Mouse (Mus musculus) CH12.LX (cell line): Measurements from ENCODE around the gene Pdlim3. TPM values are rescaled to one million over a fixed set of nuclear protein-coding genes. Genes with fewer than 3 reads are reported as not detected.

Source experiments
- DNase-seq: peaks from one replicate; pipeline ENCODE4 v3.0.0-alpha.2; 2013; ENCODE audit errors: extremely low read depth
- H3K27ac ChIP-seq: 2 replicates; pipeline ENCODE4 v1.5.1; 2012; ENCODE audit warnings: low read depth, mild to moderate bottlenecking, control low read depth, moderate library complexity; ENCODE audit not compliant: insufficient read depth
- H3K27me3 ChIP-seq: replicated peaks from 2 replicates; pipeline ENCODE3; 2012; ENCODE audit warnings: inconsistent platforms
- H3K36me3 ChIP-seq, 2 experiments: replicated peaks in 1 of 2; 2 replicates each; pipeline versions ENCODE3 to v1.6.1; 2012; ENCODE audit warnings: inconsistent platforms in 1 of 2, low read length in 1 of 2, mild to moderate bottlenecking in 1 of 2, mixed read lengths in 1 of 2, moderate library complexity in 1 of 2; ENCODE audit not compliant: control insufficient read depth in 1 of 2, insufficient read depth in 1 of 2
- H3K4me1 ChIP-seq, 2 experiments: 2 replicates each; pipeline ENCODE4 v1.6.1; 2012; ENCODE audit warnings: inconsistent platforms in 1 of 2, moderate library complexity in 1 of 2; ENCODE audit not compliant: insufficient read depth in 2 of 2, control insufficient read depth in 1 of 2
- H3K4me2 ChIP-seq: 2 replicates; pipeline ENCODE4 v1.6.1; 2012; ENCODE audit warnings: low read depth, mild to moderate bottlenecking, control low read depth; ENCODE audit not compliant: poor library complexity, insufficient read depth, severe bottlenecking
- H3K4me3 ChIP-seq, 3 experiments: fragments of 150-350 bp in 1 of 3; sonication (generic) in 1 of 3; replicated peaks in 1 of 3; 2 replicates each; pipeline versions ENCODE3 to v1.5.1; 2011 to 2012; ENCODE audit warnings: low read depth in 2 of 3, low read length in 2 of 3, mild to moderate bottlenecking in 2 of 3, moderate library complexity in 2 of 3, control low read depth in 1 of 3, improper control_type of control experiment in 1 of 3, inconsistent platforms in 1 of 3, mixed read lengths in 1 of 3; ENCODE audit not compliant: poor library complexity in 1 of 3
- H3K79me2 ChIP-seq: replicated peaks from 2 replicates; pipeline ENCODE4 v1.6.1; 2012; ENCODE audit warnings: mild to moderate bottlenecking, moderate library complexity; ENCODE audit not compliant: control insufficient read depth, poor library complexity, insufficient read depth, severe bottlenecking; ENCODE audit errors: extremely low read depth
- H3K9ac ChIP-seq: 2 replicates; pipeline ENCODE4 v1.6.1; 2012; ENCODE audit warnings: low read depth, mild to moderate bottlenecking, control low read depth, moderate library complexity; ENCODE audit not compliant: insufficient read depth
- H3K9me3 ChIP-seq: replicated peaks from 2 replicates; pipeline ENCODE3; 2012; ENCODE audit warnings: low read length, inconsistent platforms, mixed read lengths
- BHLHE40 ChIP-seq: IDR thresholded peaks from 2 replicates; pipeline ENCODE4 v1.6.1; 2011; ENCODE audit warnings: mild to moderate bottlenecking, low read depth, low read length, improper control_type of control experiment
- CHD1 ChIP-seq: IDR thresholded peaks from 2 replicates; pipeline ENCODE4 v1.6.1; 2012; ENCODE audit warnings: low read depth, low read length, improper control_type of control experiment, inconsistent platforms
- CHD2 ChIP-seq: IDR thresholded peaks from 2 replicates; pipeline ENCODE4 v1.6.1; 2011; ENCODE audit warnings: low read length, improper control_type of control experiment
- E2F4 ChIP-seq: IDR thresholded peaks from 2 replicates; pipeline ENCODE4 v1.6.1; 2011; ENCODE audit warnings: low read depth, low read length, improper control_type of control experiment; ENCODE audit not compliant: insufficient replicate concordance
- ELF1 ChIP-seq: IDR thresholded peaks from 2 replicates; pipeline ENCODE4 v1.6.1; 2014; ENCODE audit warnings: low read depth, mild to moderate bottlenecking, inconsistent platforms, low read length, improper control_type of control experiment
- EP300 ChIP-seq: IDR thresholded peaks from 2 replicates; pipeline ENCODE4 v1.6.1; 2011; ENCODE audit warnings: low read length, improper control_type of control experiment
- GABPA ChIP-seq: IDR thresholded peaks from 2 replicates; pipeline ENCODE4 v1.6.1; 2012; ENCODE audit warnings: low read depth, low read length, improper control_type of control experiment, inconsistent platforms; ENCODE audit not compliant: insufficient replicate concordance
- IRF4 ChIP-seq: IDR thresholded peaks from 2 replicates; pipeline ENCODE4 v1.6.1; 2014; ENCODE audit warnings: low read depth, mild to moderate bottlenecking, inconsistent platforms, low read length, improper control_type of control experiment
- JUN ChIP-seq: IDR thresholded peaks from 2 replicates; pipeline ENCODE4 v1.6.1; 2011; ENCODE audit warnings: low read depth, mild to moderate bottlenecking, low read length, improper control_type of control experiment, moderate library complexity; ENCODE audit not compliant: insufficient read depth
- KAT2A ChIP-seq: IDR thresholded peaks from 2 replicates; pipeline ENCODE4 v1.6.1; 2012; ENCODE audit warnings: low read length, improper control_type of control experiment, inconsistent platforms; ENCODE audit not compliant: insufficient replicate concordance
- MXI1 ChIP-seq: IDR thresholded peaks from 2 replicates; pipeline ENCODE4 v1.6.1; 2011; ENCODE audit warnings: mild to moderate bottlenecking, low read depth, low read length, improper control_type of control experiment
- MYC ChIP-seq: IDR thresholded peaks from 2 replicates; pipeline ENCODE4 v1.6.1; 2011; ENCODE audit warnings: low read depth, mild to moderate bottlenecking, improper control_type of control experiment, low read length
- NELFE ChIP-seq: IDR thresholded peaks from 2 replicates; pipeline ENCODE4 v1.6.1; 2011; ENCODE audit warnings: low read depth, low read length, improper control_type of control experiment
- POLR2A ChIP-seq: IDR thresholded peaks from 2 replicates; pipeline ENCODE4 v1.6.1; 2011; ENCODE audit warnings: low read depth, mild to moderate bottlenecking, improper control_type of control experiment, low read length
- POLR2AphosphoS2 ChIP-seq: IDR thresholded peaks from 2 replicates; pipeline ENCODE4 v1.6.1; 2011; ENCODE audit warnings: low read depth, low read length, improper control_type of control experiment
- RAD21 ChIP-seq: IDR thresholded peaks from 2 replicates; pipeline ENCODE4 v1.6.1; 2011; ENCODE audit warnings: low read depth, mild to moderate bottlenecking, low read length, improper control_type of control experiment, moderate library complexity
- TBP ChIP-seq: conservative IDR thresholded peaks from 2 replicates; pipeline ENCODE4 v1.6.1; 2011; ENCODE audit warnings: low read depth, low read length, improper control_type of control experiment
- UBTF ChIP-seq: IDR thresholded peaks from 2 replicates; pipeline ENCODE4 v1.6.1; 2012; ENCODE audit warnings: low read depth, mild to moderate bottlenecking, inconsistent platforms, low read length, improper control_type of control experiment, moderate library complexity
- USF1 ChIP-seq: IDR thresholded peaks from 2 replicates; pipeline ENCODE4 v1.6.1; 2014; ENCODE audit warnings: low read depth, mild to moderate bottlenecking, inconsistent platforms, low read length, improper control_type of control experiment
- USF2 ChIP-seq: conservative IDR thresholded peaks from 2 replicates; pipeline ENCODE4 v1.6.1; 2011; ENCODE audit warnings: low read depth, low read length, improper control_type of control experiment
- ZMIZ1 ChIP-seq: IDR thresholded peaks from 2 replicates; pipeline ENCODE4 v1.6.1; 2012; ENCODE audit warnings: low read depth, mild to moderate bottlenecking, inconsistent platforms, low read length, improper control_type of control experiment
- ZNF384 ChIP-seq: IDR thresholded peaks from 2 replicates; pipeline ENCODE4 v1.6.1; 2012; ENCODE audit warnings: low read depth, low read length, improper control_type of control experiment, inconsistent platforms
- dilution Hi-C: fragments of 300-500 bp; cut with MboI; formaldehyde crosslinking; loops from 2 replicates; pipeline ENCODE4 v1.14.3; 2020; ENCODE audit warnings: low sequenced_read_pairs; ENCODE audit not compliant: extremely low pct_unique_long_range_greater_than_20kb, extremely low pct_ligation_motif_present
- in situ Hi-C: fragments of 300-500 bp; cut with MboI; formaldehyde crosslinking; loops from 3 replicates; pipeline ENCODE4 v1.14.3; 2019; ENCODE audit warnings: low sequenced_read_pairs, low pct_ligation_motif_present, low pct_unique_long_range_greater_than_20kb, mixed read lengths
- polyA plus RNA-seq: library from polyadenylated mRNA; unstranded; fragments of >175 nt; gene quantifications from 2 replicates; pipeline ENCODE4 v1.2.1, GENCODE M21; 2012; ENCODE audit warnings: low read depth; ENCODE audit not compliant: insufficient read length
- total RNA-seq, 2 experiments: library from RNA; depleted of rRNA; stranded (reverse); fragments of 300-350 nt in 1 of 2; fragments of >200 nt in 1 of 2; gene quantifications; 2 replicates each; pipeline ENCODE4 v1.2.3; 2012 to 2014

The Pdlim3 gene
- total and polyA plus RNA-seq, 3 experiments, result 0.15 TPM; not detected in 2

DNA sequence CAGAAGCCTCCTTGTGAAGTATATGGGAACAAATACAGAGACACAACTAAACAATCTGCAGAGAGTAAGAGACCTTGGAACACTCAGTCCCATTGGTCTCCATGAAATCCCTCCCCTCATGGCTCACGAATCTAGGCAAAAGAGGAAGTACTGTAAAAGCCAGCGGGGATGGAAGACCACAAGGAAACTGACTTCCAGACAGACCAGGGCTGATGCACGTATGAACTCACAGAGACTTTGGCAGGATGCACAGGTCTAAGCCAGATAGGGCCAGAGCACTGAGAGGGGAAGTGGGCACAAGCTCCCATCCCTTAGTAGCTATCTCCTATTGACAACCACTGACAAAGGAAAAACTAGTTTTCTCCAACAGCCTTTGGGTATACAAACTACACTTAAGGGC, 4.8 kb upstream of the Pdlim3 start:
- H3K9ac ChIP-seq, result no peak overlapping the region
- no peak overlapping the region for H3K4me2 ChIP-seq
- H3K9me3 ChIP-seq, result peaks cover 6% of the 10 kb centered on the region
- no peak overlapping the region for H3K4me3 ChIP-seq
- H3K27ac ChIP-seq, result no peak overlapping the region
- DNase-seq, result no peak
- H3K4me1 ChIP-seq, result peaks cover 3 to 4% of the 10 kb centered on the region in 2 experiments; a peak in 2 of 4 replicates
- no peaks in the 10 kb centered on the region for H3K36me3 ChIP-seq
- dilution Hi-C loops, result no loop called here
- no peak for TF ChIP-seq USF2
- no peak for TF ChIP-seq CHD2
- TF ChIP-seq BHLHE40, result no peak
- no peak for TF ChIP-seq CHD1
- no peak for TF ChIP-seq IRF4
- no peak for TF ChIP-seq ZNF384
- TF ChIP-seq ZMIZ1, result no peak
- TF ChIP-seq E2F4, result no peak
- no peak for TF ChIP-seq ELF1
- no peak for TF ChIP-seq TBP
- TF ChIP-seq POLR2A, result no peak
- no peak for TF ChIP-seq RAD21
- TF ChIP-seq MXI1, result no peak
- TF ChIP-seq NELFE, result no peak
- no peak for TF ChIP-seq EP300
- TF ChIP-seq UBTF, result no peak
- no peak for TF ChIP-seq KAT2A
- TF ChIP-seq MYC, result no peak
- TF ChIP-seq, all 38 proteins: peak for 0
- in situ Hi-C loops, result no loop called here
- Histone ChIP-seq H3K27me3 (no peaks in the 10 kb centered on the region), H3K79me2 (no peaks in the 10 kb centered on the region)

GRCm38 (mm10) chr8:45881726-45882125, 3.5 kb upstream of the Pdlim3 start:
- H3K27me3 ChIP-seq, result no peaks in the 10 kb centered on the region
- H3K79me2 ChIP-seq, result no peaks in the 10 kb centered on the region
- H3K9me3 ChIP-seq, result peaks cover 6% of the 10 kb centered on the region
- H3K27ac ChIP-seq, result no peak overlapping the region
- H3K9ac ChIP-seq, result no peak overlapping the region
- peaks cover 3 to 4% of the 10 kb centered on the region in 2 experiments; a peak in 2 of 4 replicates for H3K4me1 ChIP-seq
- no peak for DNase-seq
- H3K36me3 ChIP-seq, result no peaks in the 10 kb centered on the region
- H3K4me3 ChIP-seq, result no peak overlapping the region
- dilution Hi-C loops (no loop called here), in situ Hi-C loops (no loop called here)
- H3K4me2 ChIP-seq, result no peak overlapping the region
- no peak for TF ChIP-seq CHD1
- no peak for TF ChIP-seq JUN
- no peak for TF ChIP-seq NELFE
- no peak for TF ChIP-seq ZNF384
- TF ChIP-seq GABPA, result no peak
- TF ChIP-seq IRF4, result no peak
- no peak for TF ChIP-seq POLR2AphosphoS2
- no peak for TF ChIP-seq USF1
